Mouse (Mus musculus) retina, postnatal 1 day (tissue): ENCODE results near the gene Ecd.

Source experiments
- DNase-seq: peaks from one replicate; pipeline ENCODE4 v3.0.0-alpha.2; 2012

The Ecd gene

GRCm38 (mm10) chr14:20347991-20348541 lies at the start of gene Ecd, which contains the start of gene Fam149b:
Ecd (minus strand) TSS chr14:20348121.
Fam149b (plus strand) TSS chr14:20348162.
- DNase-seq: peak; percentile 99

GRCm38 (mm10) chr14:20397220-20397619 lies 49.3 kb upstream of the Ecd start:
- DNase-seq: no peak

- DNase-seq: peak; percentile 99
These were observed 45.4 kb upstream of the Ecd start, which contains the start of gene Mrps16 for GRCm38 (mm10) chr14:20393205-20393913. Mrps16 (minus strand) TSS chr14:20393634.

GRCm38 (mm10) chr14:20392326-20392725 lies 44.4 kb upstream of the Ecd start:
- DNase-seq: no peak

GRCm38 (mm10) chr14:20389446-20390079 lies 41.6 kb upstream of the Ecd start:
- DNase-seq: no peak

GRCm38 (mm10) chr14:20388441-20389129 lies 40.7 kb upstream of the Ecd start, which contains the start of gene Dnajc9:
Dnajc9 (minus strand) TSS chr14:20388910.
- peak; percentile 95 for DNase-seq

- no peak for DNase-seq
These were observed 32.0 kb upstream of the Ecd start for GRCm38 (mm10) chr14:20379753-20380430.

- no peak for DNase-seq
These were observed 31.2 kb upstream of the Ecd start for GRCm38 (mm10) chr14:20379087-20379640.

- peak; percentile 68 for DNase-seq
These were observed 30.6 kb upstream of the Ecd start for GRCm38 (mm10) chr14:20378313-20379061.

- no peak for DNase-seq
These were observed 29.2 kb upstream of the Ecd start for GRCm38 (mm10) chr14:20377112-20377521.

GRCm38 (mm10) chr14:20371854-20372253 lies 23.9 kb upstream of the Ecd start:
- DNase-seq: no peak

- no peak for DNase-seq
These were observed 22.9 kb upstream of the Ecd start for GRCm38 (mm10) chr14:20370798-20371197.

- DNase-seq: peak; percentile 10
These were observed 20.4 kb upstream of the Ecd start for GRCm38 (mm10) chr14:20368271-20368670.

- DNase-seq: no peak
These were observed 15.3 kb upstream of the Ecd start for GRCm38 (mm10) chr14:20363230-20363629.

GRCm38 (mm10) chr14:20347441-20347990 lies 405 bp downstream of the Ecd start:
- no peak for DNase-seq

- no peak for DNase-seq
These were observed 2.0 kb downstream of the Ecd start for GRCm38 (mm10) chr14:20345885-20346284.

- DNase-seq: no peak
These were observed 7.1 kb downstream of the Ecd start for GRCm38 (mm10) chr14:20340866-20341265.

GRCm38 (mm10) chr14:20340149-20340548 lies 7.8 kb downstream of the Ecd start:
- peak; percentile 34 for DNase-seq

GRCm38 (mm10) chr14:20339415-20339814 lies 8.5 kb downstream of the Ecd start:
- no peak for DNase-seq

GRCm38 (mm10) chr14:20331316-20331715 lies 16.6 kb downstream of the Ecd start:
- no peak for DNase-seq

- no peak for DNase-seq
These were observed 19.4 kb downstream of the Ecd start for GRCm38 (mm10) chr14:20328474-20328873.
